Mouse (Mus musculus): ENCODE measurements at regions not wholly inside any gene's neighbourhood (a gene's known extent, or its start where the extent isn't known, plus 50 kb on each side); places are given as distances from the start of the nearest gene placed in this dataset.

GRCm38 (mm10) chr11:23201701-23202449, 54.0 kb upstream of the Xpo1 start:
- no peaks in the 10 kb centered on the region for H3K27me3 ChIP-seq (replicated peaks)
- ATAC-seq (replicated peaks), result no peak
- no peaks in the 10 kb centered on the region for H3K4me1 ChIP-seq
- no peaks in the 10 kb centered on the region for H3K9me3 ChIP-seq
- no peak overlapping the region for H3K4me2 ChIP-seq
- no peak overlapping the region for H3K9ac ChIP-seq
- 78% methylated on average over 9 of the region's 9 CpGs for WGBS
- H3K36me3 ChIP-seq (replicated peaks), result no peaks in the 10 kb centered on the region
- no peak overlapping the region for H3K27ac ChIP-seq
- no peak overlapping the region for H3K4me3 ChIP-seq

DNA sequence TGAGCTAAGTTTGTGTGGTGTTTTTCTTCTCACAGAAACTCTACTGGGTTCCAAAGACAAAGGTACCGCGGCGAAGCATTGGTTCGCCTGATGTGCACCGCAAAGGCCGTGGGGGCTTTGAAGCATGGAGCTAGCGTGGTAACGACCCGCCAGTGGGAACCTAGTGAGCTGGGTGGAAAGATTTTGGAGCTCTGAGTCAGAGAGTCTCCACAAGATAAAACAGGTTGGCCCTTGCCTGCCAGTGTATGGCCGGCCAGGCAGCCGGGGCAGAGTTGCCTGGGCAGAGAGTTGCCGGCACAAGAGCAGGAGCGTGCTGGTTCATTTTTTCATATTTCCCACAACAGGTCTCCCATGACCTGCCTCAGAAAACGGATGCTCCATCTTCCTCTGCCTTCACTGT, 52.3 kb upstream of the Xpo1 start:
- no peak overlapping the region for H3K4me2 ChIP-seq
- H3K27ac ChIP-seq, result no peak overlapping the region
- WGBS, result 94% methylated on average over 14 of the region's 14 CpGs
- H3K9ac ChIP-seq, result no peak overlapping the region
- no peaks in the 10 kb centered on the region for H3K9me3 ChIP-seq
- H3K36me3 ChIP-seq (replicated peaks), result no peaks in the 10 kb centered on the region
- no peak for ATAC-seq (replicated peaks)
- no peaks in the 10 kb centered on the region for H3K27me3 ChIP-seq (replicated peaks)
- no peaks in the 10 kb centered on the region for H3K4me1 ChIP-seq
- H3K4me3 ChIP-seq, result no peak overlapping the region

DNA sequence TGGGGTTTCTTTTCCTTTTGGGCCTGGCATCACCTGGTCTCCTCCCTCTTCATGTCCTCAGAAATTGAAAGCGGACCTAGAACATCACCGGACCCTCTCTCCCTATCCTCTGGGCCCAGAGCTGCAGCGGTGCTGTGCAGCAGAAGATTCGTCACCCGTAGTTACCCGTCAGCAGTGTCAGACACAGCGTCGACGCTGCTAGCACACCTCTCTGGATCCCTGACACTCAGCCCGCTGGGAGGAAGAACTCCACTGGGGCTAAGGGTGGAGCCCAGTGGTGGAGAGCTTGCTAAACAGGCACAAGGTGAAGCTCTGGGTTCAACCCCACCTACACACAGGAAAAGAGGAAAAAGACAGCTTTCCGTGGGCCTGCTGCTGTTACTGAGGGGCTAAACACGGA, 51.8 kb upstream of the Xpo1 start:
- H3K36me3 ChIP-seq (replicated peaks), result no peaks in the 10 kb centered on the region
- 79% methylated on average over 12 of the region's 12 CpGs for WGBS
- H3K27ac ChIP-seq, result no peak overlapping the region
- no peak overlapping the region for H3K4me2 ChIP-seq
- no peaks in the 10 kb centered on the region for H3K9me3 ChIP-seq
- H3K9ac ChIP-seq, result no peak overlapping the region
- no peak for ATAC-seq (replicated peaks)
- no peaks in the 10 kb centered on the region for H3K27me3 ChIP-seq (replicated peaks)
- no peaks in the 10 kb centered on the region for H3K4me1 ChIP-seq
- H3K4me3 ChIP-seq, result no peak overlapping the region
